Mouse (Mus musculus) kidney, embryonic 16.5 days (tissue): ENCODE measurements at regions not wholly inside any gene's neighbourhood (a gene's known extent, or its start where the extent isn't known, plus 50 kb on each side); places are given as distances from the start of the nearest gene placed in this dataset.

Source experiments
- ATAC-seq: fragments of 200-750 bp; cut with Nextera tagmentation; 2 replicates; pipeline ENCODE4 v1.8.0; 2017; ENCODE audit warnings: moderate TSS enrichment; ENCODE audit not compliant: low FRiP score, low TSS enrichment
- H3K27ac ChIP-seq: fragments of 300-500 bp; sonication (generic); 2 replicates; pipeline ENCODE4 v1.5.1; 2014; ENCODE audit warnings: low read length
- H3K27me3 ChIP-seq: fragments of 300-500 bp; sonication (generic); 2 replicates; pipeline ENCODE4 v1.6.1; 2014; ENCODE audit warnings: low read length, control low read depth, mixed read lengths; ENCODE audit not compliant: insufficient read depth
- H3K36me3 ChIP-seq: fragments of 300-500 bp; sonication (generic); 2 replicates; pipeline ENCODE4 v1.6.1; 2014; ENCODE audit warnings: low read length, control low read depth, mixed read lengths; ENCODE audit not compliant: insufficient read depth
- H3K4me1 ChIP-seq: fragments of 300-500 bp; sonication (generic); 2 replicates; pipeline ENCODE4 v1.6.1; 2014; ENCODE audit warnings: low read length, control low read depth, mixed read lengths; ENCODE audit not compliant: insufficient read depth
- H3K4me2 ChIP-seq: fragments of 300-500 bp; sonication (generic); replicated peaks from 2 replicates; pipeline ENCODE4 v1.6.1; 2014; ENCODE audit warnings: low read depth, low read length
- H3K4me3 ChIP-seq: fragments of 300-500 bp; sonication (generic); 2 replicates; pipeline ENCODE4 v1.5.1; 2014; ENCODE audit warnings: mild to moderate bottlenecking, low read length
- H3K9ac ChIP-seq: fragments of 300-500 bp; sonication (generic); replicated peaks from 2 replicates; pipeline ENCODE4 v1.6.1; 2014; ENCODE audit warnings: low read length
- H3K9me3 ChIP-seq: fragments of 300-500 bp; sonication (generic); 2 replicates; pipeline ENCODE4 v1.6.1; 2016; ENCODE audit warnings: low read length, control low read depth
- WGBS: fragments of 180-500 bp; shearing (Covaris S2); extraction: QIAGEN DNeasy Blood & Tissue Kit; methylation state at CpG from one replicate; pipeline ENCODE4 v1.1.7; 2014; 5-methylcytosine and 5-hydroxymethylcytosine counted together

DNA sequence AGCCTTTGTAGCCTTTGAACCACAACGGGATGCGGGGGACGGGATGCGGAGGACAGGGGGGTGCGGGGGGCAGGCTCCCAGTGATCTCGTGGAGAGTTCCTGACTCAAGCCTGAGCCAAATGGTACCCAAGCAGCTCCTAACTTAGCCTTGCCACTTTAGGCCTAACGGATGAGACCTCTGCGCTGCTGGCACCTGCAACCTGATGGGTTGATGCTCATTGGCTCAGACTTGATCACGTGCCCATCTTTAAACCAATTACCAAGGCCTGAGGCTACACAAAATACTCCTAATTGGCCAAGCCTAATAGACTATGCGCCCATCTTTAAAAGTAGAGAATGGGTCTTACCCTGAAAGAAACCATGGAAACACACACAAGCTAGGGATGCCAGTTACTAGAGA, 209.3 kb upstream of the Tle3 start:
- no peaks in the 10 kb centered on the region for H3K36me3 ChIP-seq
- H3K9ac ChIP-seq, result no peak overlapping the region
- ATAC-seq, result no peak
- no peak overlapping the region; the same call in 1 of the 2 replicates for H3K27ac ChIP-seq
- no peak overlapping the region for H3K4me3 ChIP-seq
- H3K9me3 ChIP-seq, result no peaks in the 10 kb centered on the region
- whole genome bisulfite sequencing, result 86% methylated on average over 10 of the region's 10 CpGs
- peaks cover 63% of the 10 kb centered on the region for H3K4me1 ChIP-seq
- no peak overlapping the region for H3K4me2 ChIP-seq
- 0 out of 2 replicates have a peak, but pooled peaks cover 5% of the 10 kb centered on the region for H3K27me3 ChIP-seq

GRCm38 (mm10) chr9:61163671-61164288, 208.4 kb upstream of the Tle3 start:
- no peaks in the 10 kb centered on the region for H3K9me3 ChIP-seq
- H3K27me3 ChIP-seq, result 0 out of 2 replicates have a peak, but pooled peaks cover 5% of the 10 kb centered on the region
- no peak overlapping the region for H3K4me2 ChIP-seq
- H3K36me3 ChIP-seq, result no peaks in the 10 kb centered on the region
- peak overlapping the region; percentile 82 for H3K27ac ChIP-seq
- 29% methylated on average over 19 of the region's 19 CpGs for WGBS
- ATAC-seq, result peak; percentile 52
- H3K9ac ChIP-seq, result no peak overlapping the region
- H3K4me3 ChIP-seq, result no peak overlapping the region
- peaks cover 54% of the 10 kb centered on the region for H3K4me1 ChIP-seq

DNA sequence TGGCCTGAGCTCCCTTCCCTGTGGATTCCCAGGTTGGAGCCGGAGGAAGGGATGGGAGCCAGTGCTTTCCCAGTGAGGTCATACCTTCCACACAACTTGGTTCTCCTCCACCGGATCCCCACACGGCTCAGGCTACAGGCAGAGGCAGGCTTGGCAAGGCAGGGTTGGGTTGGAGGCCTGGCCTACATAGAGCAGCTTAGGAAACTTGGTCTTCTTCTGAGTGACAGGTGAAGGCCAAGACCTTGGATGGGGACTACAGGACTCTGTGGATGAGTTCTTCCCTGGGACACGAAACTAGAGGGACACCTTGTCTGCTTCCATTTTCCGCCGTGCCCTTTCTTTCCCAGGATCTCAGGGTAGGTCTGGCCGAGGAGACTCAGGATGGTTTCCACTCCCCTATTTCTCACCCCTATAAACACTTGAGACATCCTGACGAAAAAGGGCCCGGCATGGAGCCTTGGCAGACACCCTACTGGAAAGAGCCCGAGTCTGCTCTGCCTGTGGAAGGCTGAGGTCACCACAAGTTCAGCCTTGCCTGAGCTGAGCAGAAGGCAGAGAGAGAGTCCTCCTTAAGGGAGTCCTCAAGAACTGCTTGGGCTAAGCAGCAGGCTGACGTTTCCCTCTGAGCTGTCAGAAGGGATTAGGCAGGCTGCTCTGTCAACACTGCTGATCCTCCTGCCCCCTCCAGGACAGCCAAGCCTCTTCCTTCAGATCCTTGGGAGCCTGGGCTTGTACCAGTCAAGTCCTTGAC, 207.5 kb upstream of the Tle3 start:
- peak overlapping the region; percentile 82 for H3K27ac ChIP-seq
- H3K4me2 ChIP-seq, result no peak overlapping the region
- H3K9me3 ChIP-seq, result no peaks in the 10 kb centered on the region
- H3K27me3 ChIP-seq, result 0 out of 2 replicates have a peak, but pooled peaks cover 5% of the 10 kb centered on the region
- no peak overlapping the region for H3K9ac ChIP-seq
- no peak overlapping the region for H3K4me3 ChIP-seq
- H3K4me1 ChIP-seq, result peaks cover 46% of the 10 kb centered on the region
- no peaks in the 10 kb centered on the region for H3K36me3 ChIP-seq
- 49% methylated on average over 11 of the region's 11 CpGs for WGBS
- ATAC-seq, result peak; percentile 78

- no peak overlapping the region for H3K9ac ChIP-seq
- H3K36me3 ChIP-seq, result no peaks in the 10 kb centered on the region
- no peak overlapping the region for H3K4me3 ChIP-seq
- WGBS, result 82% methylated on average over 2 of the region's 2 CpGs
- H3K9me3 ChIP-seq, result no peaks in the 10 kb centered on the region
- H3K4me1 ChIP-seq, result peaks cover 41% of the 10 kb centered on the region
- no peak overlapping the region for H3K4me2 ChIP-seq
- ATAC-seq, result no peak
- H3K27ac ChIP-seq, result peak overlapping the region; percentile 71
- 0 out of 2 replicates have a peak, but pooled peaks cover 5% of the 10 kb centered on the region for H3K27me3 ChIP-seq
These were observed 206.1 kb upstream of the Tle3 start for GRCm38 (mm10) chr9:61166115-61166514.

DNA sequence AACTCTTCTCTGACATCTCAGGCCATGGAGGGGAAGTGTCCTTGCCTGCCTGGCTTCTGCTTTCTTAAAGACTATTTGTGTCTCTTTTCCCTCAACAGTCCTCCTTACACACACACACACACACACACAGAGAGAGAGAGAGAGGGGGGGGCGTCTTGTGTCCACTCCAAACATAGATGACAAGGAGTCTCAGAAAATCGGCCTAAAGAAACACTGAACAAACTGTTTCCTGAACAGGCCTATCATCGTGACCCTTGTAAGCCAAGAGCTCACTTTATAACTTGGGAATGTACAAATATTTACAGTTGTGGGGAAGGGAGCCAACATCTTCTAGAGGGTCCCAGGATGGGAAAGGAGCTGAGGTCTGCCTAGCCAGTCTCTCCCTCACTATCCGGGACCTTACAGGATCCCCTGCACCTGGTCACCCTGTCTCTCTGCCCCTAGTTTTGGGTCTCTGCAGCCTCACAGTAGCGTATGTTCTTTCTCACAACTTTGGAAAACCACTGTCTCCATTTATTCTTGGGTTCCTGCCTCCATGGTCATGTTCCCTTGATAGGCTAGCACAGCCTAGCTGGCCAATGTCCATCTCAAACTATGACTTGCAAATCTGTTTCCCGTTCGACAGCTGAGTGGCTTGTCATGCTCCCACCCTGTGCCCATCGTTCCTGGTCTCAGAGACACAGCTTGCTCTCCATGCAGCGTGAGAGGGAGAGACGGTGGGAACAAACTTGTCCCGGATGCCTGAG, 204.9 kb upstream of the Tle3 start:
- no peak overlapping the region for H3K4me2 ChIP-seq

DNA sequence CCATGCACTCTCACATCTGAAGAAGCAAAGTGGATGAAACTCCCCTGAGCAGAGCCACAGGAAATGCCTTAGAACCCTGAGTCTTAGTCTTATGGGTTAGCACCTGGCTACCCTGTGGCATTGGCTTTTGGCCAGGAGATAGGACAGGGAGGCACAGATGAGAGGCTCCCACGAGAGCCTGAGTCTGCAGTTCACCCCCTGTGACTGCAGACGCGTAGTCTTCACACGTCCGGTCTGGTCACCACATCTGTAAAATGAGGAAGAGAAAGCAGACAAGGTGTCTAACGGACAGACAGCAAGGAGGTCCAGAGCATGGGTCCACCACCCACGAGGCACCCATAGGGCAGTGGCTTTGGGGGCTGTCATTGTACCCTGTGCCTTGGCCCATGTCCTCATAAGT, 203.2 kb upstream of the Tle3 start:
- 78% methylated on average over 7 of the region's 7 CpGs for WGBS

More for the DNA sequence above, 204.9 kb upstream of the Tle3 start:
- no peak overlapping the region for H3K4me3 ChIP-seq
- H3K9ac ChIP-seq, result no peak overlapping the region
- 0 out of 2 replicates have a peak, but pooled peaks cover 5% of the 10 kb centered on the region for H3K27me3 ChIP-seq
- peak overlapping the region; percentile 71 for H3K27ac ChIP-seq
- 63% methylated on average over 11 of the region's 11 CpGs for WGBS
- no peaks in the 10 kb centered on the region for H3K9me3 ChIP-seq
- no peaks in the 10 kb centered on the region for H3K36me3 ChIP-seq
- ATAC-seq, result no peak
- peaks cover 37% of the 10 kb centered on the region for H3K4me1 ChIP-seq

GRCm38 (mm10) chr9:61169506-61170090, 202.6 kb upstream of the Tle3 start:
- Histone ChIP-seq H3K27me3 (0 out of 2 replicates have a peak, but pooled peaks cover 3% of the 10 kb centered on the region), H3K9ac (no peak overlapping the region), H3K4me2 (no peak overlapping the region), H3K4me1 (peaks cover 21% of the 10 kb centered on the region), H3K9me3 (no peaks in the 10 kb centered on the region), H3K36me3 (no peaks in the 10 kb centered on the region), H3K27ac (no peak overlapping the region), H3K4me3 (no peak overlapping the region)
- WGBS, result 62% methylated on average over 9 of the region's 9 CpGs
- no peak for ATAC-seq

More for the DNA sequence above, 203.2 kb upstream of the Tle3 start:
- 0 out of 2 replicates have a peak, but pooled peaks cover 5% of the 10 kb centered on the region for H3K27me3 ChIP-seq
- H3K36me3 ChIP-seq, result no peaks in the 10 kb centered on the region
- H3K4me3 ChIP-seq, result no peak overlapping the region
- no peak overlapping the region for H3K27ac ChIP-seq
- no peak overlapping the region for H3K9ac ChIP-seq
- H3K9me3 ChIP-seq, result no peaks in the 10 kb centered on the region
- peaks cover 28% of the 10 kb centered on the region for H3K4me1 ChIP-seq
- ATAC-seq, result no peak
- no peak overlapping the region for H3K4me2 ChIP-seq

DNA sequence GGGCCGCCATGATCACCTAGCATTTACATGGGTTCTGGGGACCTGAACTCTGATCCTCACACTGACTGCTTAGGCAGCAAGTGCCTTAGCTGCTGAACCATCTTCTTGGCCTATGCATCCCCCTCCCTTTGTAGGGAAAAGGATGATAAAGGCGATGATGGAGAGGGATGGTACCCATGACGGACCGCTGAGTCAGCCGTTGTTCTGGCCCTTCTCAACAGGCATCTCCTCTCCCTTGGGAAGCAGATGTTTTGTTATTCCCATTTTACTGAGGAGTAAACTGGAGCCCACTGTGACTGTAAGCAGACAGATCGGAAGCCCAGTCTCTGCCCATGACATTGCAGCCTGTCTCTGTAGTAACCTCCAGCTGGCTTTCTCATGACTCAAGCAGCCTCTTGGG, 201.2 kb upstream of the Tle3 start:
- H3K27me3 ChIP-seq, result 0 out of 2 replicates have a peak, but pooled peaks cover 7% of the 10 kb centered on the region
- H3K27ac ChIP-seq, result no peak overlapping the region
- no peak overlapping the region for H3K4me3 ChIP-seq
- no peak overlapping the region for H3K4me2 ChIP-seq
- H3K4me1 ChIP-seq, result peaks cover 11% of the 10 kb centered on the region
- no peaks in the 10 kb centered on the region for H3K36me3 ChIP-seq
- WGBS, result 96% methylated on average over 6 of the region's 6 CpGs
- ATAC-seq, result no peak
- H3K9ac ChIP-seq, result no peak overlapping the region
- no peaks in the 10 kb centered on the region for H3K9me3 ChIP-seq

- H3K4me1 ChIP-seq, result peaks cover 4% of the 10 kb centered on the region; the same call in 1 of the 2 replicates
- no peak overlapping the region for H3K4me3 ChIP-seq
- no peak for ATAC-seq
- 0 out of 2 replicates have a peak, but pooled peaks cover 4% of the 10 kb centered on the region for H3K27me3 ChIP-seq
- H3K4me2 ChIP-seq, result no peak overlapping the region
- no peaks in the 10 kb centered on the region for H3K9me3 ChIP-seq
- no peaks in the 10 kb centered on the region for H3K36me3 ChIP-seq
- no peak overlapping the region for H3K9ac ChIP-seq
- H3K27ac ChIP-seq, result no peak overlapping the region
These were observed 199.7 kb upstream of the Tle3 start for GRCm38 (mm10) chr9:61172421-61172820.
